Mouse (Mus musculus) liver, embryonic 16.5 days (tissue): ENCODE results near the gene Ndufb4. TPM values are rescaled to one million over a fixed set of nuclear protein-coding genes. Genes with fewer than 3 reads are reported as not detected.
"Not testable (repeated sequence)": the region's sequence is repeated elsewhere in the genome, so short reads cannot be mapped to it uniquely, and the experiment has no call there.

ENCODE experiments used
- ATAC-seq: fragments of 200-750 bp; cut with Nextera tagmentation; 2 replicates; pipeline ENCODE4 v1.8.0; 2017; ENCODE audit warnings: low read depth, mild to moderate bottlenecking, moderate number of reproducible peaks, moderate library complexity
- H3K27ac ChIP-seq: fragments of 300-500 bp; sonication (generic); 2 replicates; pipeline ENCODE4 v1.5.1; 2014; ENCODE audit warnings: mild to moderate bottlenecking, low read length
- H3K27me3 ChIP-seq: fragments of 300-500 bp; sonication (generic); 2 replicates; pipeline ENCODE4 v1.6.1; 2014; ENCODE audit warnings: low read depth, low read length, mixed read lengths; ENCODE audit not compliant: control insufficient read depth, insufficient read depth
- H3K36me3 ChIP-seq: fragments of 300-500 bp; sonication (generic); 2 replicates; pipeline ENCODE4 v1.6.1; 2014; ENCODE audit warnings: mild to moderate bottlenecking; ENCODE audit not compliant: control insufficient read depth, insufficient read depth
- H3K4me1 ChIP-seq: fragments of 300-500 bp; sonication (generic); 2 replicates; pipeline ENCODE4 v1.6.1; 2014; ENCODE audit warnings: low read depth, low read length, mixed read lengths; ENCODE audit not compliant: control insufficient read depth
- H3K4me2 ChIP-seq: fragments of 300-500 bp; sonication (generic); 2 replicates; pipeline ENCODE4 v1.6.1; 2014; ENCODE audit warnings: low read depth, low read length, mixed read lengths
- H3K4me3 ChIP-seq: fragments of 300-500 bp; sonication (generic); 2 replicates; pipeline ENCODE4 v1.5.1; 2014; ENCODE audit warnings: low read depth, mild to moderate bottlenecking, low read length
- H3K9ac ChIP-seq: fragments of 300-500 bp; sonication (generic); 2 replicates; pipeline ENCODE4 v1.6.1; 2014; ENCODE audit warnings: low read depth, low read length
- H3K9me3 ChIP-seq: fragments of 300-500 bp; sonication (generic); replicated peaks from 2 replicates; pipeline ENCODE4 v1.6.1; 2016; ENCODE audit warnings: low read length; ENCODE audit not compliant: control insufficient read depth
- WGBS: fragments of 180-500 bp; shearing (Covaris S2); extraction: QIAGEN DNeasy Blood & Tissue Kit; methylation state at CpG from one replicate; pipeline ENCODE4 v1.1.7; 2014; ENCODE audit not compliant: insufficient replicate concordance; 5-methylcytosine and 5-hydroxymethylcytosine counted together
- polyA plus RNA-seq: library from polyadenylated mRNA; unstranded; fragments of >200 nt; fragmentation: Nextera tagmentation; extraction: Ambion mirVana; gene quantifications from 2 replicates; pipeline ENCODE4 v1.2.1, GENCODE M21; 2015

Gene Ndufb4
- polyA plus RNA-seq, 1 experiment from 2014 or later, result 27.8 TPM

GRCm38 (mm10) chr16:37647936-37648335 is 6.3 kb downstream of the Ndufb4 start:
- no peak overlapping the region for H3K9ac ChIP-seq
- peaks cover 13% of the 10 kb centered on the region for H3K4me1 ChIP-seq
- H3K4me2 ChIP-seq, result no peak overlapping the region
- ATAC-seq, result no peak
- no peaks in the 10 kb centered on the region for H3K9me3 ChIP-seq
- H3K27me3 ChIP-seq, result no peaks in the 10 kb centered on the region
- H3K27ac ChIP-seq, result no peak overlapping the region
- H3K36me3 ChIP-seq, result peaks cover 17% of the 10 kb centered on the region
- WGBS, result 77% methylated on average over 8 of the region's 8 CpGs
- no peak overlapping the region for H3K4me3 ChIP-seq

DNA sequence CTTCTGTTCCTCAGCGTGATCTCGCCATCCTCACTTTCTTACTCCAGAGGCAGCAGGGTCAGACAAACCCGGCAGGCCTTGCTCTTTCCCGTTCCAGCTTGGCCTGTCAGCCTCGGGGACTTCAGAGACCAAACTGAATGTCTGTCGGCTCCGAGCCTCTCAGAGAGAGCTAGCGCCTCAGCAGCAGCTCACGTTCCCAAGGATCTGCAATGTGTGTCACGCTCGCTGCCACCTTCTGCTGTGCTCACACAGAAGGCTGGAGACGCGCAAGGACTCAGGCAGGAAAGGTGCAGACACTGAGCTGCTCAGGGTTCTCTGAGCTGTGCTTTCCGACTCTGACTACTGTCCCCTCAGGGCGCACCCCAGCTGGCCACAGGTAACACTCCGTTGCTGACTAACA is 7.2 kb downstream of the Ndufb4 start:
- peaks cover 6% of the 10 kb centered on the region for H3K4me1 ChIP-seq
- H3K36me3 ChIP-seq, result peaks cover 17% of the 10 kb centered on the region
- H3K9ac ChIP-seq, result no peak overlapping the region
- H3K4me2 ChIP-seq, result no peak overlapping the region
- 86% methylated on average over 16 of the region's 16 CpGs for WGBS
- H3K9me3 ChIP-seq, result no peaks in the 10 kb centered on the region
- no peak for ATAC-seq
- no peaks in the 10 kb centered on the region for H3K27me3 ChIP-seq
- H3K4me3 ChIP-seq, result no peak overlapping the region
- no peak overlapping the region for H3K27ac ChIP-seq

DNA sequence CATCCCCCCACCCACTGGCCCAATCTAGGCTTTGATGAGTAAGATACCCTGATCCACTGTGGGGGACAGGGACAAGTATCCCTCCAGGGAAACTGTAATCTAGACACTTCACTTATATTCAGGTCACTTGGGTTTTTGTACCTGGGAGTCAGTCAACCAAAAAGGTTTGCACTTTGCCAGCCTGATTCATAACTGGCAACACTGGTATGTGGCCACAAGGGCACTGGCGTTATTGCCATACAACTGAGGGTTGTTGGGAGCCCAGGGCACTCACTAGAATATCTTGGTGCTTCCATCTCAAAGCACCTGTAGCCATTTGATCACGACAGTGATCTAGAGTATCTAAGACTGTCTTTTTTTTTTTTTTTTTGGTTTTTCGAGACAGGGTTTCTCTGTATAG is 8.5 kb downstream of the Ndufb4 start:
- 69% methylated on average over 3 of the region's 3 CpGs for WGBS

DNA sequence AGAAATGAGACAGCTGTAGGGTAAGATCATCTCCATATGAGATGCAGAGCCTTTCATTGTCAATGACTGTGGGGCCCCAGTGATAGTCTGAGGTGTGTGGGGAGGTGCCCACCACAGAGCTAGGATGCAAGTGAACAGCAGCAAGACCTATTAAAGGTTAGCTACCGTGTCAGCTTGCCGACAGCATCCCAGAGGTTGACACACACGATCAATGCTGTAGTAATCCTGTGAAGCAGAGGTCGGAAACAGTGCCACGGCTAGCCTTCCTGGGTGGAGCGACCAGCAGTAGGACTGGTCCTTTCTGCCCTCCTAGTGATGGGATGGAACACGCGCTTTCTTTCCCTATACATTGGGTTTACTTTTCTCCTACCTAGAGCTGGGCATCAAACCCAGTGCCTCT is 9.0 kb downstream of the Ndufb4 start:
- H3K4me1 ChIP-seq, result no peaks in the 10 kb centered on the region

More for the DNA sequence above, 8.5 kb downstream of the Ndufb4 start:
- H3K4me2 ChIP-seq, result no peak overlapping the region
- H3K4me3 ChIP-seq, result no peak overlapping the region
- H3K36me3 ChIP-seq, result peaks cover 17% of the 10 kb centered on the region
- no peak for ATAC-seq
- no peaks in the 10 kb centered on the region for H3K4me1 ChIP-seq
- H3K27ac ChIP-seq, result no peak overlapping the region
- H3K27me3 ChIP-seq, result no peaks in the 10 kb centered on the region
- H3K9me3 ChIP-seq, result no peaks in the 10 kb centered on the region
- no peak overlapping the region for H3K9ac ChIP-seq

GRCm38 (mm10) chr16:37644486-37644885 is 9.8 kb downstream of the Ndufb4 start:
- Histone ChIP-seq H3K4me2 (no peak overlapping the region), H3K9ac (no peak overlapping the region), H3K4me1 (no peaks in the 10 kb centered on the region), H3K4me3 (no peak overlapping the region), H3K9me3 (no peaks in the 10 kb centered on the region), H3K27me3 (no peaks in the 10 kb centered on the region), H3K27ac (no peak overlapping the region), H3K36me3 (peaks cover 17% of the 10 kb centered on the region)
- WGBS, result 71% methylated on average over 5 of the region's 5 CpGs
- no peak for ATAC-seq

More for the DNA sequence above, 9.0 kb downstream of the Ndufb4 start:
- H3K27me3 ChIP-seq, result no peaks in the 10 kb centered on the region
- no peak overlapping the region for H3K4me3 ChIP-seq
- ATAC-seq, result no peak
- no peak overlapping the region for H3K9ac ChIP-seq
- no peaks in the 10 kb centered on the region for H3K9me3 ChIP-seq
- no peak overlapping the region for H3K4me2 ChIP-seq
- no peak overlapping the region for H3K27ac ChIP-seq
- peaks cover 17% of the 10 kb centered on the region for H3K36me3 ChIP-seq
- WGBS, result 77% methylated on average over 8 of the region's 8 CpGs

GRCm38 (mm10) chr16:37640522-37640921 is 13.7 kb downstream of the Ndufb4 start:
- not testable (repeated sequence) for H3K9me3 ChIP-seq, H3K4me3 ChIP-seq, H3K27me3 ChIP-seq, H3K36me3 ChIP-seq, H3K9ac ChIP-seq, H3K27ac ChIP-seq, H3K4me2 ChIP-seq, H3K4me1 ChIP-seq, ATAC-seq

GRCm38 (mm10) chr16:37637802-37638201 is 16.5 kb downstream of the Ndufb4 start:
- Histone ChIP-seq H3K9ac (no peak overlapping the region), H3K36me3 (no peaks in the 10 kb centered on the region), H3K9me3 (no peaks in the 10 kb centered on the region), H3K4me2 (no peak overlapping the region), H3K4me3 (no peak overlapping the region), H3K27ac (no peak overlapping the region), H3K27me3 (no peaks in the 10 kb centered on the region), H3K4me1 (no peaks in the 10 kb centered on the region)
- ATAC-seq, result no peak

GRCm38 (mm10) chr16:37636107-37636506 is 18.1 kb downstream of the Ndufb4 start:
- no peak overlapping the region for H3K4me3 ChIP-seq
- no peaks in the 10 kb centered on the region for H3K9me3 ChIP-seq
- H3K36me3 ChIP-seq, result no peaks in the 10 kb centered on the region
- H3K27me3 ChIP-seq, result no peaks in the 10 kb centered on the region
- 55% methylated on average over 6 of the region's 6 CpGs for WGBS
- H3K27ac ChIP-seq, result no peak overlapping the region
- H3K4me2 ChIP-seq, result no peak overlapping the region
- no peak overlapping the region for H3K9ac ChIP-seq
- ATAC-seq, result no peak
- H3K4me1 ChIP-seq, result no peaks in the 10 kb centered on the region

DNA sequence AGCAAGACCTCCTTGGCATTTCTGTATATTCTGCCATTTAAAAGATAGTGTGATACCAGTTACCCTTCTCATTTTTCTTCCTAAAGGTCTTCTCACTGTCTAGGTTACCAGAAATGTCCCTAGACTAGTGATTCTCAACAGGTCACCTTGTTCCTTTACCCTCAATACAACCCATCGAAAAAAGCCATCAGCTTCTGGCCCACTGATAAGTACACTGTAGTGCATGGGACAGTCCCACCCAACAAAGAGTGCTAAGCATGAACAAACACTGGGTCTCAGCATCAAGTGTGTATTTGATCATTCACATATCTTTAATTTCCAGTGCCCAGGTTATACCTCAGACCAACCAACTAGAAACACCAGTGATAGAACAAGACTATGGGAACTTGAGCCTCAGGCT is 19.2 kb downstream of the Ndufb4 start:
- Histone ChIP-seq H3K9ac (no peak overlapping the region), H3K9me3 (no peaks in the 10 kb centered on the region), H3K36me3 (no peaks in the 10 kb centered on the region), H3K27ac (no peak overlapping the region), H3K4me3 (no peak overlapping the region), H3K4me1 (no peaks in the 10 kb centered on the region), H3K4me2 (no peak overlapping the region), H3K27me3 (no peaks in the 10 kb centered on the region)
- peak; percentile 53; the same call in 1 of the 2 replicates for ATAC-seq
- WGBS, result 53% methylated on average over 1 of the region's 1 CpGs

DNA sequence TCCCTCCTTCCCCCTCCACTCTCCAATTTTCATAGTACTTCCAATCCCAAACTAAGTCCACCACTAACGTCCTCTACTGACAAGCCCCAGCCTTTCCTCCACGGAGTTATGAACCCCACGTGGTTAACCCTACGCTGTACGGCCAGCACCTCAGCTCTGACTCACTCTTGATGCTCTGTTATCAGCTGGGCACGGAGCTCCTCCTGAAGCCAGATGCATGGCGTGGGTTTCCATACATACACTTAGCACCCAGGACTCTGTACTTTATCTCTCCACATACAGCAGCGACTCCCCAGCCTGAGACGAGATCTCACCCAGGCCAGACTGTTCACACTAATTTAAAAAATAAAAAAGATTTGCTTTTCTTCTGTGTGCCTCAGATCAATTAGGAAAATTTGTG is 19.7 kb downstream of the Ndufb4 start:
- peak; percentile 85 for ATAC-seq
- H3K4me3 ChIP-seq, result no peak overlapping the region
- H3K9me3 ChIP-seq, result no peaks in the 10 kb centered on the region
- H3K4me1 ChIP-seq, result no peaks in the 10 kb centered on the region
- H3K9ac ChIP-seq, result no peak overlapping the region
- WGBS, result 33% methylated on average over 9 of the region's 9 CpGs
- no peak overlapping the region; the same call in 1 of the 2 replicates for H3K4me2 ChIP-seq
- no peak overlapping the region for H3K27ac ChIP-seq
- no peaks in the 10 kb centered on the region for H3K27me3 ChIP-seq
- H3K36me3 ChIP-seq, result no peaks in the 10 kb centered on the region
